Mouse (Mus musculus) kidney, postnatal 10 days (tissue): Measurements from ENCODE around the gene Hsp90ab1.

Experiments
- DNase-seq: peaks from one replicate; pipeline ENCODE4 v3.0.0; 2021; ENCODE audit warnings: mixed read lengths

Hsp90ab1 gene

DNA sequence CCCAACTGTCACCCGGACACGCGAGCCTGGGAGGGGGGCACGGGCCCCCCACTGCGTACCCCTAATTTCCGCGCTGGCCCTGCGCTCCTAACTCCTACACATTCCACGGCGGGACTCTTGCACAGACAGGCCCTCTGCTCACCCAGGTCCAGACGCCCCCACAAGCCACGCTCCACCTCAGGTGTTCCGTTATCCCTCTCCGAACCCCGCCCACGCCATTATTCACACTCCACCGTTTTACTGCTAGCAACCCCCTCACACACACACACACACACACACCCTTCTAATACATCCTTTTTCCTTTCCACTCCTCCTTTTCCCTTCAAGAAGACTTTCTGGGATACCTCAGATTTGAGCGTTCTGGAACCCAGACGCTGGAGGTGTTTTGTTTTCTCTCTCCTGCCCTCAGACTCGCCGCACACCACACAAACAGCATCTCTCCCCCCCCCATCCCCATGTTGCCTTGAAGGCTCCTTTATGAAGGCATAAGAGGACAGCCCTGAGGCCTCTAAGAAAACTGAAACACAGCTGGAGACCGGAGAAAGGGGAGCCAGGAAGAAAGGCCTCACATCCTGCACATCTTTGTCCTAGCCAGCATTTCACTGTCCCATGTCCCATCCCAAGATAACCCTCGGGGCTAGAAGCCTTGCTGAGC is 22.8 kb upstream of the Hsp90ab1 start:
- no peak for DNase-seq

DNA sequence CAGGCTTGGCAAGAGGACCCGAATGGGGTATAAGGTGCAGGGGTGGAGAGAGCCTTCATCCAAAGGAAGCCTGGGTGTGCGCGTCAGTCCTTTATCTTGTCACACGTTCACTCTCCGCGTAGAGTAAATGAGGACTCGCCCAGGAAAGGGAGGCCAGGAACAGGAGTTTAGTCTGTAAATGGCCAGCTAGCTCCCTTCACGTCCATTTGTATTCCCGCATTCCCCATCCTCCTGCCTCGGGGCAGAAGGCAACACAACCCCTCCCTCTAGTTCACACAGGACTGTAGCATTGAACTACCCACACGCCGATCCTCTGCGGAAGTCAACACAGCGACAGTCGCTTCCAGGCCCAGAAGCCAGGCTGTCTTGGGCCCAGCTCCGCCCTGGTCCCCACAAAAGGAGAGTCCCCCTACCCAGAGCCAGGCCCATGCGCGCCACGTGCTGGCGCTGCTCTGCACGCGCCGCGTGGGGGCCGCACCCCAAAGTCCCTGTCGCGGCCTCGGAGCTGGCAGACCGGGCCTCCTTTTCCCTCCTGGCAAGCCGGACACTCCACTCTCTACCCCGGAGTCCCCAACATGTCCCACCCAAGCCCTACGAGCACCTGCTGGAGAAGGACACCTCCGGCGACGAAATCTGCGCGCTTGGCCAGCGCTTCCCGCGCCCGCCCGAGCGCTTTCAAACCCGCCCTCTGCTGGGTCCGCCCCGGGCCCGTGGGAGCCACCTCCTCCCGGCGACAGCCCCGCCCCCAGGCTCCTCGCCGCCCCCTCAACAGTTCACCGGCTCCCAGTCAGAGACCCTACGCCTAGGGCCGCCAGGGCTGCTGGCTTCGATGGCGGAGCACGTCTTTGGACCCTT is 22.0 kb upstream of the Hsp90ab1 start:
- peak; percentile 92 for DNase-seq

DNA sequence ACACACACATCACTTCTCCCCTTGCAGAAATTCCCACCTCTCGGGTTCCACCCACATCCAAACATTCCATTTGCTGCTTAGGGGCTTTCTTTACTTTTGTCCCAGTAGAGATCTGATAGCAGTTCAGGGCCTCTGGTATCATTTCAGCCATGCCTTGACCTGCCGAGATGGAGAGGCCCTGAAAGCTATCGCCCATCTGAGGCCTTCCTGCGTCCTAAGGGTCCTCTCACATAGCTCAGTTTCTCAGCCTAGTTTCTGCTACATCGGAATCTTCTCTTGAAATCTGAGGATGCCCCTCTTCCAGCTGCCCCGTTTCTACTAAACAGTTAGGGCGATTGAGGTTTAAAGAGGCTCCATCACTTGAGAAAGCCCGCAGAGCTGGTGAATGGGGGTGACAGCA is 21.1 kb upstream of the Hsp90ab1 start:
- no peak for DNase-seq

DNA sequence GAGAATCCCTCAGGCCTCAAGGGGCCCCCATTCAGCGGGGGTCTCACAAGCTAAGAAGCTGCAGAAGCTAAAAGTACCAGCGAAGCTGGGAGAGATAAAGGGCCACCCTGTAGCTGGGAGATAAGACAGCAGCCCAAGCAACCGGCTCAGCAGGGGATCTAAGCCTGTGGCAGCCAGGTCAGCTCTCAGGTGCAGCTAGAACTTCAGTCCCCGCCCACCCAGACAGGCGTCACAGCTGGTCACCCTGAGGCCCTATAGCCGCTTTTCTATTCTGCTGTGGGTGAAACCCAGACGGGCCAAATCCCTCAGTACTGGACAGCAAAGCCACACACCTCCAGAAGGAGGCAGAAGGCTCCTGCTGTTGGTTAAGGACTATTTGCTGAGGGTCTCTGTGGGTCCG is 20.4 kb upstream of the Hsp90ab1 start:
- DNase-seq = peak; percentile 61

DNA sequence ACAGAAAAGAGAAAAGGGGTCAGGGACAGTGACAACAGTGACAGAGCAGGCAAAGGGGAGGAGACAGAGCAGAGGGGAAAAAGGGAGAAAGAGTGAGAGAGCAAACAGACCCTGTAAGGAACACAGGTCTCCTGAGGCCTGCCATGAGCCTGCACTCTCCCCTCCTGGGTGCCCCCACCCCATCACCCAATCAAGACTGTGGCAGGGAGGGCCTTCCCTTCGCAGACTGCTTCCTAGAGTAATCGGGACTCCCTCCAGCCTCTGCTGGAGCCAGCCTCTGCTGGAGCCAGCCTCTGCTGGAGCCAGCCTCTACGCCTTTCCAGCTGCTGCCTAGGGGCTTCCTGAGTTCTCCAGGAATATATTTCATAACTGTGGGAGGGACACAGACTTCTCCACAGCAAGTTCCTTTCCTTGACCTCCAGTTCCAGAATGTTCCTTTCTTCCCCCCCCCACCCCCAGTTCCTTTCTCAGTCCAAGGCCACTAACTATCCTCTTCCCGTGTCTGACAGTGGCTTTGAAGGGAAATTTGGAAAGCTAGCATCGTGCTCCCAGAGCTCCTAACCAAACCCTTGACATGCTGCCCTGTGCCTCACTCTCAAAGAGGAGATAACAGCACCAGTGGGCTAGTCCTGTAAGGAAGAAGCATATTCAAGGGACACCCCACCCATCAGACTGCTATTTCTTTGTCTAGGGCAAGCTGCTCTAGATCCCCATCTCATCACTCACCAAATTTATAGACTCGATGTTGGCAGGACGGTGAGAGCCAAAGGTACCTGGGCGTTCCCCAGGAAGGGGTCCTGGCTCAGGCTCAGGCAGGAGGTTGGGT is 19.7 kb upstream of the Hsp90ab1 start:
- peak; percentile 72 for DNase-seq

DNA sequence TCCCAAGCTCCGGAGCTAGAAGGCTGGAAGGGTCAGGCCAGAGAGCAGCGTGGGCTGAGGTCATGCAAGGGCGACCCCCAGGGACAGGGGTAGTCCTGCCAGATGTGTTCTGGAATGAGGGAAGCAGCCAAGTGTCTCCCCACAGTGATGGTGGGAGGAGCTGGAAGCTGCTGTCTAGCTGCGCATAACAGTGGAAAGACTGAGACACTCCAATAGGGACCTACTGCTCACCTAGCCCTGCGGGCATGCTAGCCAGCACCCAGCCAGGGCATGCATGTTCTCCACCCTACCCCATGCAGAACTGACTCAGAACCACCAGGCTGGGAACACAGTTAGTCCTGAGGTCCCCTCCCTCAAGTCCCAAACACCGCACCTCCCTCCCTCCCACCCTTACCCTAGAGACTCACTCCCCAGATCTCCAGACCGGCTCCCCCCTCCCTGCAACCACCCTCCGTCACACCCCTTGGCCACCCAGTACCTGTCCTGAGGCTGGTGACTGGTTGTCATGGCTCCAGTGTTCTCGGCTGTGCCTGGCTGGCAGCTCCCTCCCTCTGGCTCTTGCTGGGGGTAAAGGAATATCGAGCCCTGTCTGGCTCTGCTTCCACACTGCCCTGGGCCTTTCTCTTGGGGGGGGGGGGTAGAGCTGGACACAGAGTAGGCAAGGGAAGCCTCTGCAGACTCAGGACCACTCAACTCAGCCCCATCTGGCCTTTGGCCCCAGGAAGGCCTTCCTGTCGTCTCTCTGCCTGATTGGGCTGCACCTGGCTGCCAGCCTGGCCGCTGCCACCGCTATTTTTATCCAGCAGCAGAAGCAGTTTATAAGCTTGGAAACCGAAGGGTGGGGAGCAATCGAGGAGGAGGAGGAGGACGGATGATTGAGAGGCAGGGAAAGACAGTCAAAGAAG is 18.9 kb upstream of the Hsp90ab1 start:
- DNase-seq = peak; percentile 70

DNA sequence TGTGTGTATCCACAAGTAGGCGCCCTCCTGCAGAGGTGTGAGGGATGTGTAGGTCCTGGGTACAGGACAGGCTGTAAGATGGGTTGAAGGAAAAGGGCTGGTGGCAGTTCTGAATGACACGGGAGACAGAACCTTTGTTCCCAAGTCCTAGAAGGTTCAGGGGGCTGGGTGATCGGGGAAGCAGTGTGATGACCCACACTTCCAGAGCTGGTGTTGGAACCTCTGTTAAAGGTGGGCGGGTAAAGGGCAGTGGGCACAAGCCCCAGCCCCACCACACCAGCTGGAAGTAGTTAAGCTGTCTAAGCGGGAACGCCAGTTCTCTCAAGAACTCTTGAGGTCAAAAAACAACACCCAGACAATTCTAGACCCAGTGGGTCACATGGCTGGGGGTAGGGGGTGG is 17.3 kb upstream of the Hsp90ab1 start:
- peak; percentile 18 for DNase-seq

DNA sequence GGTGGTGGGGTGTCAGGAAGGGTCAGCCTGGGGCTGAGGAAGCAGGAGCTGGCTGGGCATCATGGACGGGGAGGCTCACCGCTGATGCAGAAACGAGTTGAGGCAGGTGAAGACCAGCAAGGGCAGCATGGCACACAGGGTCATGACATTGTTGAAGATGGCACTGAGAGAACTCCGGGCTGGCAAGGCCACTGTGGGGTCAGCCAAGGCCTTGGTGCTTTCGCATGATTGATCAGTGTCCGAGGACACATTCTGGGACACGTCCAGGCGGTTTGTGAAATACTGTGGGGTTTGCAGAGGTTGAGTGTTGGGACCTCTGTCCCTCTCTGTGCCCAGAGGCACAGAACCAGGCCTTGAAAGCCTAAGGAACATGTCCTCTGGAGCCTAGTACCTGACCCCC is 16.8 kb upstream of the Hsp90ab1 start:
- DNase-seq = peak; percentile 19

DNA sequence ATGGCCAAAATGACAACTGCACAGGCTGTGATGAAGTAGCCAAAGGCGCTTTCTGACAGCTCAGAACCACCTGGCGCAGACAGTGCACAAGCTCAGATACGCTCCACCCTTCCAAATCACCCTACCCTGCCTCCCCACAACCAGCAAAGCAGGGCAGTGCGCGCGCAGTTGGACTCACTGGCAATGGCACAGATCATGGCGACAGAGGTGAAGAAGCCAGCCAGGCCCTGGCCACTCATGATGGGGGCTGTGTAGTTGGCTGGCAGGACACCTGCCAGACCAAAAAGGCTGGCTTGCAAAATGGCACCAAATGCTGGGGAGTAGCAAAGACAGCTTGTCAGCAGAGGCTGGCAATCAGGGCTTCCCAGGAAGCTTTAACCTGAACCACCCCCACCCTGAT is 16.2 kb upstream of the Hsp90ab1 start:
- DNase-seq = no peak

DNA sequence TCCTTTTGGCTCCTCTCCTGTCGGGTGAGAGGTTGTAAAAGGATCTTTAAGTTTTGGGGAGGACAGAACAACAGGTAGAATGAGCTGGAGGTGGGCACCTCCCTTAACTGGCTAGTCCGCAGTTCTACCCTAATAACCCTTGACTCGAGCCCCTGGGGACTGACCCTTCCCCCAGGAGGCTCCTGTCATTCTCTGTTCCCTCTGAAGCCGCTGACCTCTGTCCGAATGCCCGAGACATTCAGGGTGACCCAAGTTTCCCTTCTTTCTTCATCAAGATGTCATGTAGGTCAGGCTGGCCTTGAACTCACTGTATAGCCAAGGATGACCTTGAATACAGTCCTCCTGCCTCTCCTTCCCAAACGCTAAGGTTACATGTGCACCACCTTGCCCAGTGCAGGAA is 15.3 kb upstream of the Hsp90ab1 start:
- no peak for DNase-seq

DNA sequence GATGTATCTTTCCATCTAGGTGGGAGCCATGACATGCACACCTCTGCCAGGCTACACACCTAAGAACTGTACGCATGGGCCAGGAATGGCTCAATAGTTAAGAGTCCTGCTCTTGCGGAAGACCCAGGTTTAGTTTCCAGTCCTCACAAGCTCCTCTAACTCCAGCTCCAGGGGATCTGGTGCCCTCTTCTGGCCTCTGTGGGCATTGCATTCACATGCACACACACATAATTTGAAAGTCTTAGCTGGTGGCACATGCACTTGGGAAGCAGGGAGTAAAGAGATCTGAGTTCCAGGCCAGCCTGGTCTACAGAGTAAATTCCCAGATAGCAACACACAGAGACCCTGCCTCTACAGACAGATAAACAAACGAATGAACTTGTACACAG is 13.4 kb upstream of the Hsp90ab1 start:
- peak; percentile 56 for DNase-seq

DNA sequence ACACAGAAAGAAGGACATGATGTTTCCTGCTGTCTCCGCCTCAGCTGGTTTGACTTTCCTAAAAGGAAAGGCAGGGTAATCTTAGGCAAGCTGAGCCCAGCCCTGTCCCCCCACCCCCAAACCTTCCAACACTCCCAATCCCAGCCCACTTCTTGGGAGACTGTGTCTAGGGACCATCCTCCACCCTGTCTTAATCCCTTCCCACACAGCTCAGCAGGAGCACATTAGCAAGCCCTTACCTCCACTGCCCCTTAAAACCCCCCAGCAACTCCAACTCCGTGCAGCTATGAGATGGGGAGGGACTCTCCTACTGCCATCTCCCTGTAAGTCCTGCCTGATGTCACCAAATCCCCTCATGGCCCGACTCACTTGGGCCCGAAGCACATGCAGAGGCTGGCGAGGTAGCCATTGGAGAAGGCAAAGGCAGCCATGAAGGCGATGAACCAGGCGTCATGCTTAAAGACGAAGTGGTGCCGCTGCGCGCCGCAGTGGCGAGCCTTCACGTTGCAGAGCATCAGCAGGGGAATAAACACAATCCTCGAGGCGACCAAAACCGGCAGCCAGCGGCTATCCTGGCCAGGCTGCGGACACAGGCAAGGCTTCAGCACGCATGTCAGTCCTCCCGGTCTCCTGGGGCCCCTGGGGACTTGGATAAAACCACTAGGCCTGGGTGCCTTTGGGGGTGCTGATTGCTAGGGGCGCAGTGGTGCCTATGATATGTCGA is 12.8 kb upstream of the Hsp90ab1 start:
- no peak for DNase-seq

DNA sequence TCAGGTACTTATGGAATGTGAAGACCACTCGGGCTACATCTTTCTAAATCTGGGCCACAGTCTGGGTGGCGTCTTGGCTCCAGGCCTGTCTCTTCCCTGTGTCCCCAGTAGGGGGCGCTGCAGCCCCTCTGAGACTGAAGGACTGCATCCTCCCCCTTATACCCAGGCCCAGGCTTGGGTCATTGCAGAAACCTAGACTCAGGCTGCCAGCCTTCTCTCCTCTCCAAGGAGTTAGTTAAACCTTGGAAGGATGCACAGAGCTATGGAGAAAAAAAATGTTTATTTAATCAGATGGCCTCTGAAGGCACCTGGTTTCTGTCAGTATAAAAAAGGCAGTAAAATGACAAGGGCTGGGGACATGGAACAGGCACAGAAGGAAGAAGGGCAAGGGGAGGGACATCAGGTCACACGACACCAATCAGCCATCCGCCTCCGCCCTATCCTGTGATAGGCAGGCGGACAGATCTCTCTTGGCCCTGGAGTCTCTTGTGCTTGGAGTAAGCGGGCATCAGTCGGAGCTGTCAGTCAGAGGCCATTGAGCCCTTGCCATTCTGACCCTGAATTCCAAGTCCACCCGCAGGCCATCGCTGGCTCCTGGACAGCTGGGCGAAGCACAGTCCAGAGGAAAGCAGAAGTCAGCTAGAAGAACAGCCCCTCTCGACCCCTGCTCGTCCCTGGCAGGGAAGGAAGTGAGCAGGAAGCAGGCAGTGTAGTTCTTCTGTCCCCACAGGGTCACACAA is 12.0 kb upstream of the Hsp90ab1 start:
- DNase-seq = peak; percentile 87

DNA sequence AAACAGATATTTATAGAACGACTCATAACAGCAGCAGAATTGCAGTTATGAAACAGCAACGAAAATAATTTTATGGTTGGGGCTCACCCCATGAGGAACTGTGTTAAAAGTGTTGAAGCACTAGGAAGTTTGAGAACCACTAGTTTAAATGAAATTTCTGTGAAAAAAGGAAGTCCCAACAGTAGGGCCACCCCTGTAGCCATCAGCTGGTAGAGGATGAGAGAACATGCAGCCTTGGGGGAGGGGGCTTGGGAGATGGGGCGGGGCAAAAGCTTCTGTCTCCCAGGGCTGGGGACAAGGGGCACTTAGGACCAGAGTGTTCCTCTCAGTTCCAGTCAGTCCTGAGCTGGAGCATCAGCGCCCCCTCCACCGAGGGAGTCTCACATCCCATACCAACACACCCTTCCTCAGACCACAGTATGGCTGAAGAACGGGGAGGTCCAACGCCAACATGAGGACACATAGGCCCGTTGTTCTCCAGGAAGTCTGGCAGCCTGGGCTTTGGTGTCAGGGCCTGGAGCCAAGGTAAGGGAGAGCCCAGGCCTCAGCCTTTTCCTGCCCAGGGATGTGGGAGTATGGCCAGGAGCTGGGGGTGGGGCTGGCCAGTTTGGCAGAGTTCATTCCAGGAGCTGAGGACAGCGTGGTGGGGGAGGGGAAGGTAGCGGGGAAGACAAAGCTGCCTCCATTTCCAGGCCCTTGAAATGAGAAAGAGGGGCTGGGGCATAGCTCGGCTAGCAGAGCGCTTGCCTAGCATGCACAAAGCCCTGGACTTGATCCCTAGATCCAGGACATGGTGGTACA is 11.2 kb upstream of the Hsp90ab1 start:
- peak; percentile 90 for DNase-seq

DNA sequence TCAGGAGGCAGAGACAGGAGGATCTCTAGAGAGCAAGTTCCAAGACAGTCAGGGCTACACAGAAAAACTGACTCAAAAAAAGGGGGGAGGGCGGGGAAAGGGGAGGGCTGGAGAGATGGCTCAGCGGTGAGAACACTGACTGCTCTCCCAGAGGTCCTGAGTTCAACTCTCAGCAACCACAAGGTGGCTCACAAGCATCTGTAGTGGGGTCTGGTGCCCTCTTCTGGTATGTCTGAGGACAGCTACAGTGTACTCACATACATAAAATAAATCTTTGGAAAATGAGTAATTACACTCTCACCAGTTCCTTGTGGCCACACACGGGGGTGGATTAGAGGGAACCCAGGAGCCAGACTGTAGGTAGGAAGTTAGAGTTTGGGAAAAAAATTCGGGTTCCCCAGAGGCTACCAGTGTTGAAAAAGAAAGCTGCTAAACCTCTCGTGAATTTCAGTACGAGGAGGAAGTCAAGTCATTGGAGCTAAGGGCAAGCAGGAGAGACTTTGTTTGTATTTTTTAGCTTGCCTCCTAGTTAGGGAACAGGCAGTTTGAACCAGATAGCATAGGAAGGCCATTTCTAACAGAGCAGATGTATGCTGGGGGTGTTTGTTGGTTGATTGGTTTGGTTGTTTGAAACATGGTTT is 9.8 kb upstream of the Hsp90ab1 start:
- peak; percentile 47 for DNase-seq

DNA sequence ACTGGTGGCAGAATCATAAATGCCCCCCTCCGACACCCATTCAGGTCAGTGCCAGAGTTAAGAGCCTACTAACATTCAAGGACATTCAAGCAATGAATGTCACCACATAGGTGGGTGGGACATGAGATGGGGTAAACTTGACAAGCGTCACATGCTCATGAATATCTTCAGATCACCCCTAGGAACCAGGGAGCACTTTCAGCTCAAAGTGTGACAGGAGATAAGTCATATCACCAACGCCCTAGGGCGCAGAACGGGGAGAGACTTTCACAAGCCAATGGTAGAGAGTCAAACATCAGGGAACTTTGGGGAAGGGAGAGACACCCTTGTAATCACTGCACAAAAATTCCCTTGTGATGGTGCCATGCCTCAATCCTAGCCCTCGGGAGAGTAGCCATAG is 9.1 kb upstream of the Hsp90ab1 start:
- no peak for DNase-seq

DNA sequence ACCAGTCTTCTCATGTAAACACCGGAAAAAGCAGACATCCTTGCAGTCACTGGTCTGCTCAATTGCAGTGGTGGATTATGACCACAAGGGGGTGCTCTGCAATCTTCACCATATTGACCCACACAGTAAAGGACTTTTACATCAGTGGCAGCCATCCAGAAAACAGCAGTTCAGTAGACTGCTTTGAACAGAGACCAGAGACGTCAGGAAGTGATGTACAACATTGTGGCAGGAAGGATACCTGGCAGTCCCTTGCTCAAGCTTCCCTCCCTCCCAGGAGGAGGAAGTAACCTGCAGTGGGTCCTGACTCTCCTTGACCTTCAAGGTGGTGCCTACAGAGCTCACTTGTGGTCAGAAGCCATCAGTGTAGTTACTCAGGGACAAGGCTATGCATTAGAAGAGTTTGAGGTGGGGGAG is 8.5 kb upstream of the Hsp90ab1 start:
- DNase-seq = peak; percentile 84

DNA sequence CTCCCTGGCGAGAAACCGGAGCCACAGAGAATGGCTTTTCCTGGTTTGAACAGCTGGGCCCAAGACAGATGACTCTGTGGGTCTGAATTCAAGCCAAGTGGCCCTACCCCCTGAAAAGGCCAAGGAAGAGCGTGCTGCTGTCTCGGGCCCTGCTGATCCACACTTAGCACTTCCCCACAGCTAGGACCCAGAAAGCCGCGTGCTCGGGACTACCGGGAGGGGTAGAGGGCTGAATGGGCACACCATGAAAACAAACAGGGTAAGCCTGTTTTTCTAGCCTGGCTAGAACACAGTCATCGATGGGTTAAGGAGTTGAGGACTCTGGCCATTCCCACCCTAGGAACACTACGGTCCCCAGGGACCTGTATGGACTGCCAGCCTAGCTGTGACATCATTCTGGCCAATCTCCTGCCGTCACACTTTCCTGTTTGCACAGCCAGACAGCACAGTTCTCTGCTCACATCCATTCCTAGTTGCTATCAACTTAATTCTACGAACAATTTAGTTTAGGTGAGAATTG is 7.9 kb upstream of the Hsp90ab1 start:
- peak; percentile 70 for DNase-seq

DNA sequence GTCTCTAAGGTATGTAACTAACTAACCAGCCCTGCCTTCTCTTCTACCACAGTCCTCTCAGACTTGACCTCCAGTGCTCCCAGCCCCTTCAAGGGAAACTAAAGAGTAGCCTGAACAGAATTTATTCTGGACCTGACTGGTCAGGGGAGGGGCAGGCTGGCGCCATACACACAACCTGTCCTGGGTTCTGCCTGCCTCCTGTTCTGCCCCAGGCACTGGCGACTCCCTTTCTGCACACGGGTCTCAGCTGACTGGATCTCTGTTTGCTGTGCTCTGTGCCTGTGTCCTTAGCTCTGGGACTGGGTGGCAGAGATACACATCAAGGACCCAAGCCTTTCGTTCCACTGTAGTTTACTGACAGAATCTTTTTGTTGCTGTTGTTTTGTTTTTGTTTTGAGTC is 6.5 kb upstream of the Hsp90ab1 start:
- DNase-seq = peak; percentile 57
